Mouse (Mus musculus): ENCODE measurements around the gene Phactr2.

Phactr2 gene

DNA sequence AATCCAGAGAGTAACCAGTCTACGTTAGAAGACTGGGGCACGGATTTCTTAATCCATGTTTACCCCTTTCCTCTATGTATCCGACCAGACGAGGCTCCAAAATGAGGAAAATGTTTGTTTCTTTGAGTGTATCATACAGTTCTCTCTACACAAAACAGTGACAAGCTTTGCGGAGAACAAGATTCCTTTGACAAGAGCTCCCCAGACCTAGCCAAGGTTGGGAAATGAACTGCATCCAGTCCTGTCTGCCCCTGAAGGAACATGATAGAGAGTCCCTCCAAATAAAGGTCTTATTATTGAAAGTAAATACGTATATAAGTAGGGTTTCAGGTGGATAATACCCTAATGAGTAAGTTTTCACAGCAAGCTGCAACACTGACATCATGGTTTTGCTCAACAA lies 199.1 kb downstream of the Phactr2 start:
- DNase-seq (ENCODE audit: low spot score in 2 of 2), result no peak

DNA sequence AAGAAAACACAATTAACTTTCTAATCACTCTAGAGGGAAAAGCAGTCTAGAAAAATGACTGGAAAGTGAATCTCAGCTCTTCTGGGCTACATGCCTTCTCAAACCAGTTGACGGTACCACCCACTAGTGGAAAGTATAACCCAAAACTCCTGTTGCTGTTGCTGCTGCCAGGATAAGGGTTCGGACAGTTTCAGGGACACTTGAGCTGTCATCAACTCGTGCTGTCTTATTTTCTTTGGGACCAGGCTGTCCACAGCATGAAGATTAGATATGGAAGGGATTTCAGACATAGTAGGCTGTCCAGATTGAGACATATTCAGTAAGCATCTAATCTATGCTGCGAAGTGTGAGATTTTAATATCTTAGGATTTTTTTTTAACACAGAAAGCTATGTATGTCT lies 199.5 kb downstream of the Phactr2 start:
- no peak for DNase-seq (ENCODE audit: low spot score in 2 of 2)

DNA sequence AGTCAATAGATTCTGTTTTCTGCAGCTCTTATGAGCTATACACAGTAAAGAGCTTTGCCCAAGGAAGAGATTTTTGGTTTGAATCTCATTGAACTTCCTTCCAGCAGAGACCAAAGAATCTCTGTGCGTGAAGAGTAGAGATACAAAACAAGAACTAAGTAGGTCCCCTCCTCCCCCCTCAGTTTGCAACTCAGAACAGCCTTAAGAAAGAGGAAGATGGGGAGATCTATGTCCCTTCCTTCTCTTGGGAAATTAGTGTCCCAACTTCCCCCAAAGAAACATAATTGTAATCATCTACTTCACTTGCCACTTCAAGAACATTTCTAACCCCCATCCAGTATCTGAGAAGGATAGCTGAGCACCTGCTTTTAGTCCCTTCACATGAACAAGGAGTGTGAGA lies 200.5 kb downstream of the Phactr2 start:
- no peak for DNase-seq (ENCODE audit: low spot score in 2 of 2)

DNA sequence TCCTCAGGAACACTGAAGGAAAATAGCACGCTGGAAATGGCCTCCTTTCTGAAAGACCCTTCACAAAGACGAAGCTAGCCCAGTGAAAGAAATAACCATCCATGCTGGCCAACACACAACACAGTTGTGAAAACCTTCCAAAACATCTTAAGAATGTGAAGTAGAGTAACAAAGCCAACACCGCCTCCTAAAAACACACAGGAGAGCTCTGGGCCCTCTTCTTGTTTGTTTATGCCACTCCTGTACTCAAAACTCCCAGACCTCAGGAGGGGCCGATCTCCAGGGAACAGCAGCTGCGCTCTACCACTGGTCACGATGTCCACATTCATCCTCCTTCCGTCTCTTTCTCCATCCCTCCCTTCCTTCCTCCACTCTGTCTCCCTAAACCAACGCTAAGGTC lies 202.5 kb downstream of the Phactr2 start:
- no peak for DNase-seq (ENCODE audit: low spot score in 2 of 2)

DNA sequence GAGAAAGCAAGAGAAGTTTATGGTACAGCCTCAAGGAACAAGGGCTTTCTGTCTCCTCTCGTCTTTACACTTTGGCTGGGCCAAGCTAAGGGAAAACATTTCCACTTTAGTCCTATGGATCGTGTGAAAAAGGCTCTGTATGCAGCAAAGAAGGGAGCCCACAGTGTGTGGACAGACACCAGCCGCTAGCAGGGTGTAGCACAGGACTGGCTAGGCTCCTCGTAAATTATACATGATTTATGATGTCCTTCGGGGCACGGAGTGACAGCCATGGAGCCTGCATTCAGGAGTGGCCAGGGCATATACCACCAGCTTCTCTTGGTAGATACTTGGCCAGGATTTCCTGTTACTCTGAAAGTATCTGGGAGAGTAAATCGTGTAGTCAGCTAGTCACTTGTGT lies 203.1 kb downstream of the Phactr2 start:
- DNase-seq (ENCODE audit: low spot score in 2 of 2), result no peak

DNA sequence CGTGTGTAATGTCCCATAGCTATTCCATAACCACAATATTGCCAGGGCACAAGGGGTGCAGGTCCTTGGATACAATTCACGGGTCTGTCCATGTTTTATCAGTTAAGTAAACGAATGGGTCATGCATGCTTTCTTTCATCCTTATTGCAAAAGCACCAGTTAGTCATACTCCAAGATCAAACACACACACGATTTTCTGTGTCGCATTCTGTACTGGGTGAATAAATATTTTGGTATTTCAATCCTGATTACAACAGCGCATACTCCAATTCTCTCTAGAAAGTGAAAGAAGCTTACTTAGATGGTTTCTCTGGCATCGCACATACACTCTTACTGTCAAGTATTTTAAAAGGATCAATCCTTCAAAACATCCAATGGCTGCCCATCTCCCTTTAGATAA lies 203.9 kb downstream of the Phactr2 start:
- DNase-seq (ENCODE audit: low spot score in 2 of 2), result no peak

DNA sequence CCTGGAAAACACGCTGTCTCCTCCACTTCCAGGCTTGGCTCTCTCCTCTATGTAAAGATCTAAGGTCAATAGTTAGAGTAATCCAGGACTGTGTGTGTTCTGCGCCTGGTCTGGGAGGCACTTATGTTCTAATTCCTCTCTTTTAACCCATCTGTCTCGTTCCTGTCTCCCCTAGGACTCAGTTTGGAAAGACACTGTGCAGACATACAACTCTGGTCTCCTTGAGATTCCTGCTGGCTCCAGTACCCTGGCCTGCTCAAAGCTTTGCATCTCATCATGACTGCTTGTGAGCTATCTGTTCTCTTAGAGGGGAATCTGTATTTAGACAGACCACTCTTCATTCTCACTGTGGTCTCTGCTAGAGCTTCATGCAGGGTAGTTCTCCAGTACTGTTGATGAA lies 215.0 kb downstream of the Phactr2 start:
- DNase-seq (ENCODE audit: low spot score in 2 of 2), result no peak

DNA sequence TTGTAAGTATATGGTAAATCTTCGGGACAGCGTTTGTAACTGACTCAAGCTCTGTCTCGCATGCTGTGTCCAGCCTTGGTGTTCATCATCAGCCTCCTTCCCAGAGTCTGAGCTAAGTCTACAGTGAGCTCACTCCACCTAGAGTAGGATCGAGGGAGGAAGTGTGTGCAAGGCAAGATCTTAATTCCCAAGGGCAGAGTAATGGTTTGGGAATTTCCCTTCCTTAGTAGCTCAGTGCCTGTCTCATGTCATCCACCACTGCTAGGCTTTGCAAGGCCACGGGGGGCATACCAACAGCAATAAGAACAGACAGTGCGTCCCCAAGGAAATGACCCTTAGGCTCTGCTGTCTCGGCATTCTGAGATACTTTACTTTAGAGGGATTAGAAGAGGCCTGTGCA lies 218.0 kb downstream of the Phactr2 start:
- no peak for DNase-seq (ENCODE audit: low spot score in 2 of 2)

DNA sequence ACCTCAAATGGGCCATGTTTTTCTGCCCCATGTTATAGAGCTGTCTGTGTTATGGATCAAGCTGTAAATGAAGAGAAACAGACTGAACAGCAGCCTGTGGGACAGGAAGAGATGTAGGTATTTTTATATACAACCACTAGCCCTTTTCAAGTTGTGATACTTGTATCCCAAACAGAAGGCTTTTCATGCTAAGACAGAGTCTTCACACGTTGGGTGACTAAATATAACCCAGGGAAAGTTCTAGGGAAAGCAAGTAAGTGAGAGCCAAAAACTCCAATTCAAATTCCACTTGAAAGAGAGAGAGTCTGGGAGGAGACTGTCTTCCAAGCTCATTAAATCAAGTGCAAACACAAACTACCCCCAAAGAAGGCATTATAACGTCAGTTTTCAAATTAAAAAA lies 223.9 kb downstream of the Phactr2 start:
- peak in 1 of 2 experiments; percentile 22 for DNase-seq (ENCODE audit: low spot score in 2 of 2)

DNA sequence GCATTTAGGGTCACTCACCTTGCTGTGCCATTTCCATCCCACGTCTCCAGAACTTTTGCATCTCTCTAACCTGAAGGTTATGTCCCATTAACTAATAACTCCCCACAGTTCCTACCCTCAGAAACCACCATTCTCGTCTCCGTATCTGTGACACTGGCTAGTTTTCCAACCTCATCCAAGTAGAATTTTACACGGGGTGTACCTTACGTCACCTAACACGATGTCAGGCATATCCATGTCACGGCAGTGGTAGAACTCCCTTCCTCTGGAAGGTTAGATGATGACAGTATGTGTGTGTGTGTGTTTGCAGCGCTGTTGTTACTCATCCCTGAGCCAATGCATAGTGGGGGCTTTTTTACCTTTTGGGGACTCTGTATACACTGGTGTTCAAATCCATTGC lies 225.1 kb downstream of the Phactr2 start:
- no peak for DNase-seq (ENCODE audit: low spot score in 2 of 2)

DNA sequence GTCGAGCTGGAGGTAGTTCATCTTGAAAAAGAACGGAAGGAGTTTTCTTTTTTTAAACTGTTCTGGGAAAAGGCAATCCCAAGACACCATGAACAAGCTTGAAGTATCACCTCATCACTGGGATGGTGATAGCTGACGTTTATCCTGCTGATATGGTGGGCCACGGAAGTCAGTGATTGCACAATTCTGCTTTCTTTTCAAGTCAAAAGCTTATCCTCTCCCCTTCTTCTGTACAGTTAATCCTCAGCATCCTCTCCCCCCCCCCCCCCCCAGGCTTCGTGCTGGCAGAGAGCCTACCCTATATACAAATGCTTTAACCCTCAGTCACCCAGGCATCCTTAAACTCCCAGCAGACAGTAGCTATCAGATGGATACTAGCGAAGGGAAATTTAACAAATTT lies 228.5 kb downstream of the Phactr2 start:
- DNase-seq (ENCODE audit: low spot score in 2 of 2), result no peak

DNA sequence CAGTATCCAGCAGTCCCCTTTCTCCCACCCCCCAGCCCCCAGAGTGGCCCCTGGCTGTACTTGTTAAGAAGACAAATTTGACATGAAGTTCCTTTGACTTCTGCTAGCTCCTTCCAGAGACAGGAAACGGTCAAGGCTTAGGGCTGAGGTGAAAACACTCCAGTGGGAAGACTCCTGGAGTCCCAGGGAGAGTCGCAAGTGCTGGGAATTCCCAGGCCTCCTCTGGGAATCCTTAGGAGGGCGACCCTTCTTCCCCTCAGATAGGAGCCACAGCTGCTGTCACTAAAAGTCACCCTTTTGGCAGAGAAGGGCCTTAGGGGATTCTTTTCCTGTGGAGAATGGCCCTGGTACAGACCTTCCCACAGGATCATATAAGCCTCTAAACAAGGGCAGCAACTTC lies 230.0 kb downstream of the Phactr2 start:
- DNase-seq (ENCODE audit: low spot score in 2 of 2), result no peak

DNA sequence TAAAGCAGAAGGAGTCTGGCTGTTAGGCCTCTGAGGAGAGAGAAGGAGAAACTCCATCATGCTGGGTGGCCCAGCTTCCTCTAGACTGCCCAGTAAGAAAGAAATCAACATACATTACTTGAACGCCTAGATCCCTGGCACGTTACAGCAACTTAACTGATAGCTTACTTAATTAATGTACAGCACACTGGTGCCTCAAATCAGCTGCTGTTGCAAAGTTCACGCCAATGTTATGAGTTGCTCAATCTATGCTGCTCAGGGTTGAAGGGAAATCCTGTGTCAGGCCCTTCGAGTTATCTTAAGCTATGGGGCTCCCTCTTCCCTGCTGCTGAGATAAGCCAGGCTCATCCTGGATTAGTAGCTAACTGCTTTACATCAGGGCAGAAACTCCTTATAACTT lies 233.8 kb downstream of the Phactr2 start:
- DNase-seq (ENCODE audit: low spot score in 2 of 2), result no peak

DNA sequence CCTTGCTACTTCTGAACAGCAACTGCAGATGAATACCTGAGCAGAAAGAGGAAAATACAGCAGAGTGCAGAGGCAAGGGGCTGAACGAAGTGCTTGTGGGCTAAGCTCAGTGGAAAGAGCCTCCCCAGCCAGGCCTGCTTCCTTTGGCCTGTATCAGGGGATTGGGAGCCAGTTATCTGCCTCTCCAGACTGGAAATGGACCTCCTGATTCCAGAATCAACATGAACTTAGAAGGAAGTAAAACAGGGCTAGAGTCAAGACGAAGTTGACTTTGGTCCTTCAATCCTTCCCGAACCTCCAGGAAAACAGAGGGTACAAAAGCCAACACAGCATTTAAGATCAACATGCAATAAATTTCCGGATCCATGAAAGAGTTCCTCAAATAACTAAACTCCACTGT lies 236.0 kb downstream of the Phactr2 start:
- DNase-seq (ENCODE audit: low spot score in 2 of 2), result no peak

DNA sequence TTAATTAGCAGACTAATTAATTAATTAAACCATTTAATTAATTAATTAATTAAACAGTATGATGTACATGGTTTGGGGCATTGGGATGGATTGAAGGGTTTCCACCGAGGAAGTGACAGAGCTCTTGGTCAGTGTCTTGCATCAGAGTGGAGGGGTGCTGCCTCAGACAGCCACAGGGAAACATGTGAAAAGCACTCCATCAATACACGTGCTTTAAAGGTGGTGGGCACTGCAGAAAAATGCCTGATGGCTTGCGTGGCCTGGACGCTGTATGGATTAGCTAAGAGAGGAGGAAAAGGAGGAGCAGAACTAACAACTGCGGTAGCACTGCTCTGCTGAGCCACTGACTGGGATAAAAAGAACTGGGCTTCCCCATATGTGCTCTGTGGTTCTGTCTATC lies 237.3 kb downstream of the Phactr2 start:
- DNase-seq (ENCODE audit: low spot score in 2 of 2), result no peak

DNA sequence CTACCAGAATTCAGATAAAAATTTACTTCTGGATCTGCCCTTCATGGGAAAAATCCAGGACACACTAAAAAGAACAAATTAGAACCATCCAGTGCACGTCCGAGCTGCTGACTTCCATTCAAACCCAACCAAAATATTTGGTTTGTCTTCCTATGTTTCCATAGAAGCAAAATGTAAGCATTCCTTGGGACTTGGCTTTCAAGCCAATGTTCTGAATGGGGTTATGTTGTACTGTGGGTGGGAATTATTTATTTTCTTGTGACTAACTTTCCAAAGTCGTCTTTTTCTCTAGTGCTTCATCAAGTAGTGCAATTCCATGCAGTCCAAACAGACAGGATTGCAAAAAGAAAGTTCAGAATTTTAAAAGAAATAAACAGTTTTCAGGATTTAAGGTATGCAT lies 239.7 kb downstream of the Phactr2 start:
- no peak for DNase-seq (ENCODE audit: low spot score in 2 of 2)

DNA sequence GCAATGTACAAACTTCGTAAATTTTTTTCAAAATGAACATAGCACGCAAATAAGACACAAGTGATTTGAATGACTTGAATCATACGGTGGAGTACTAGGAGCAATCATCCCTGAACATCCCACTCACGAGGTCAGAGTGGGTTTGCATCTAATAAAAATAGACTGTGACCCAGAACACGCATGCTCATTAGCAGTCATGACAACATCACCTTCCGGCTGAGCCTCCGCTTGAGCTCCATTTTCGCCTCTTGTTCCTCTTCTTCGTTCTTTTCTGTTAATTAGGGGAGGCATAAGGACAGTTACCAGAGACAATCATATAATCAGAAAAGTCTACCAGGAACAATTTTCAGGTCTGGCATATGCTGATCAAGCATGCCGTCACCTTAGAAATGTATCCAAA lies 240.3 kb downstream of the Phactr2 start:
- DNase-seq (ENCODE audit: low spot score in 2 of 2), result no peak

DNA sequence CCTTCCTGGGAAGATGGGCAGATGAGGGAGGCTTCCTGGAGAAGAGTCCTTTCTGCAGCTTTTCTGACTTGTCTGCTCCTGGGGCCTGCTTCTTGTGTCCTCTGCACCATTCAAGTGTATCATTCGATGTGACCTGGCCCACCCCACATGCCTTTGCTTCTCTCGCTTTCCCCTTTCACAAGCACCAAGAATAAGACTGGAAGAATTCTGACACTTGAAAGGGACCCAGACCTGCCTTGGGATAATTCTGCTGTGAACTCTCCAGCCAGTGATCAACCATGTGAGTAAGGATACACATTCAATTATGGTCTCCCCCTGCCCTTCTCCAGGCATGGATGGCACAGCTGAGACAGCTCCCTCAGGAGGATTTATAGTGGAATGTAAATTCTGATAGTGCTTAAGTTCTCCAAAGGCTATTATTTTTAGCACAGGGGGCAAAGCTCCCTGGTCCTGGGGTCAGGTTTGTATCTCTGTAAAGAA lies 241.0 kb downstream of the Phactr2 start:
- no peak for DNase-seq (ENCODE audit: low spot score in 2 of 2)

DNA sequence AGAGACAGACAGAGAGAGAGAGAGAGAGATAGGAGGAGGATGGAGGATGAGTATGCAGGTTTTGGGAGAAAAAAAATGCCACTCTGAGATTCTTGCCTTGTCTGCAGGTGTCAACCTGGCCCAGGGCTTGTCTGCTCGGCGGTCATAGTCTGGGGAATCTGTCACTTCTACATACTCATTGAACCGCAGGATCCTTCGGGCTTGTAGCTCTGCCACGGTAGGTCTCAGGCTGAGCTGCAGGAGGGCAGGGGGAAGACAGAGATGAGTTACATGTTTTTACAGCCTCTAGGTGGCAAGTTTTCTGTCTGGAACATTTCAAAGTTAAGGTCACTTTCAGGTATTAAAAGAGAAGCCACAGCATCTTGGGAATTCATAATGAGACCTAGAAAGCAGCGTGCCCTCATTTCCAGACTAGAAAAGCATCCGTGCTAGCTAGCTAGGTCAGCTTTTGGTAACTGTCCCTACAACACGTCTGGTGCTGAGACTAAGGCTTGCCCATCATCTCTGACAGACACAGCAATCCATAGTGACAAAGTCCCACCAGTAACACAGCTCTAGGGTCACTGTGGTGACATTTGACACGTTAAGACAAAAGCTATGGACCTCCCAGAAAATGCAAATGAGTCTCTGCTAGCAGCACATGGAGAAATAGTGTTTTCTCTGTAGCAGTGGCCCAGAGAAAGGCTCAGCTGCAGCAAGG lies 241.6 kb downstream of the Phactr2 start:
- no peak for DNase-seq (ENCODE audit: low spot score in 2 of 2)

DNA sequence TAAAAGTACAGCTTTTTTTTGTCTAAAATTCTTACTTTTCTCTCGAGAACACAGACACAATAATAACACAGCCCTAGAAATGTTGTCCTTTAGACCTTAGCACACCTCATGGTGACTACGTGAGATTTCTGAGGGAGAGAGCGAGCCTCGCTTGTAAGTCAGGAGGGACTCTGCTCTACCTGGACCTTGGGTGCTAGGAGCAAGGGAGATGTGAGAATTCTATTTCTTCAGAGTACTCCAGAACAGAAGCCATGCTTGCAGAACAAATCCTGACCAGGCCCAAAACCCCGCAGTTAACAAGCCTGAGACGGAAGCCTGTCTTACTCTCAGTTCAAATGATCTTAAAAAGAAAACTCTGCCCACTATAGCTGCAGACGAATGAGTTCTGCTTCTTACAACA lies 243.5 kb downstream of the Phactr2 start:
- no peak for DNase-seq (ENCODE audit: low spot score in 2 of 2)

DNA sequence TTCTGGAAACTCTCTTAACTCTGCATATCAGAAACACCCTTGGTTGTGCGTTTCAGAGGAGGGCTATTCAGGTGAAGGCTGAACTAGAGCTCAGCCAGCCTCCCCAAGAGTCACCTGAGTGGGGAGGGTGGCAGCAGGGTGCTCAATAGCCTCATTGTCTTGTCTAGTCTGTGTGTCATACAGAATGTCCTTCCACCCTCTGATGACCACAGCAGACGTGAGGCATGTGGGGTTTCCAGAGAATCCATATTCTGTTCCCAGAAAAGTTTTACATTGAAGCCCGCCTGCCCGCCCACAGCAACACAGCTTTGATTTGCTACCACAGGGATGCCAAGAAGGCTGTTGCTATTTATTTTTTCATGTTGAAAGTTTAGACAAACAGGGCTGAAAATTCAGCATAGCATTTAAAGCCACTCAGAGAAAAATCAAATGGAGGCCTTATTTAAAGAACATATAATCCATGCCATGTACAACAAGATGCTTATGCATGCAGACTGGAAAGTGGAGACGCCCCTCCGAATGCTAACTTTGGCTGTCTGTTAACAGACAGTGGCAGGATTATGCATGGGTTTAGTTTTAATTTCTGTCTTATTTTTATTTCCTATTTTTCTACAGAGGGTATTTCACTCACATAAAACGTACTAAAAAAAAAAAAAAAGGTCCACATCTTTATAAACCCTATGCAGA lies 248.7 kb downstream of the Phactr2 start:
- peak in 1 of 2 experiments; percentile 8 for DNase-seq (ENCODE audit: low spot score in 2 of 2)

DNA sequence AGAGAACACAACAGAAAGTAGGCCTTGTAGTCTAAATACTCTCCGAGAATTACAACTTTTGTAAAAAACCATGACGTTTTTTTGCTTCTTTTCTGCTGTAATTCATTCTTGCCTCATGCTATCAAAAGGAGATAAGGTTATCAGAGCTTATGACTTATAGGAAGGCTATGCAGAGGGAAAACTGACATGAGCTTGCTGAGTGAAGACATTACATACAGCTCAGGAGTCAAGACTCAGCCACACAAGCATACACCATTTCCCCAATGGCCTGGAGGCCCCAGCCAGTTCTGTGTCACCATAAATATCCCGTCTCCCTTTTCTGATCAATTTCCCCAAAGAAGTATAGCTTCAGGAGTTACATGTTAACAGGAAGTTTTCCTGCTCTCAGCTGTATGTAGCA lies 252.1 kb downstream of the Phactr2 start:
- no peak for DNase-seq (ENCODE audit: low spot score in 2 of 2)

DNA sequence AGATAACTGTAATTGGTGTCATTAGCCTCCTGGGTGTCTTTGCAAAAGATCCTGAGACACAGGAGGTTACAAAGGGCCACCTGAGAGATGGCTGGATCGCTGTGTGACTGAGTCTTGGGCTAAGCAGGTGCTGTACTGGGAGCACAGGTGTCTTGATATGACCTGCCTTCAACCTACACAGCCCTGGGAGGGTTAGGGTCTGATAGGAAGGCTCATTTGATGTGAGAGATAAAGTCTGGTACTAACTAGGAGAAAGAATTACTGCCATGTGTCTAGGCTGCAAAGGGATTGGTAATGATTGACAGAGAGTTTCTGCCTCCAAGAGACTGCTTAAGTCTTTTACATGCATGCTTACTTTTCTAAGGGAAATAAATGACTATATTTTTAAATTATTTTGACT lies 254.2 kb downstream of the Phactr2 start:
- no peak for DNase-seq (ENCODE audit: low spot score in 2 of 2)

DNA sequence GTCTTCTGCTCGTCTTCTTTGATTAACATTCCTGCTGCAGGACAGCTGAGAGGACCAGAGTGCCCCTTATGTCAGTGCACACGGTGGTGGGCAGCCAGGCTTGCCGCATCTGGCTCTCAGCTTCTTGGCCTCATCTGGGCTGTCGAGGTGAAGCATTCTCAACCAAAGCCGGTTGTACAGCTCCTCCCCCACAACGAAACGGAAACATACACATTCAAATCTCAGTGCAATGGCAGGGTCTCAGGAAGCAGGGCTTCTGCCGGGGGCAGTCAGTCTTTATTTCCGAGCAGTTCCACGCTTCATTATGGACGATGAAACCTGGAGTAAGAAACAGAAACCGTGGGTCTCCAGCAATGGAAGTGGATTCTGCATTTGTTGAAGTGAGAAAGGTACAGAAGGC lies 260.3 kb downstream of the Phactr2 start:
- DNase-seq (ENCODE audit: low spot score in 2 of 2), result no peak

Data from frontal cortex, postnatal 36 days (tissue).